In genomic region chr7:4532005-4532729, GRCm38 (mm10) we compare ENCODE assay signal across 8 mouse cellular contexts. TPM values are rescaled to one million over a fixed set of nuclear protein-coding genes. Genes with fewer than 3 reads are reported as not detected.
DNase-seq lines count a peak whose midpoint lies in the region; ATAC-seq and TF ChIP-seq lines count a peak whose summit lies in the region.

Gene Dnaaf3, minus strand, starts transcription at chr7:4532453.

- peak; percentile 62 for ATAC-seq in forebrain, postnatal 0 days
- ATAC-seq in hindbrain, embryonic 15.5 days (ENCODE audit: low FRiP score, low read depth), result peak; percentile 79
- ATAC-seq in midbrain, embryonic 16.5 days, result peak; percentile 47

- H3K4me2 ChIP-seq in forebrain, postnatal 0 days (ENCODE audit: low read depth), result peak within 1 kb of the TSS; percentile 38
- H3K4me2 ChIP-seq in hindbrain, embryonic 15.5 days, result peak within 1 kb of the TSS; percentile 47
- peak within 1 kb of the TSS; percentile 32 for H3K4me2 ChIP-seq in midbrain, embryonic 16.5 days (ENCODE audit: low read length)

- no peaks in the 10 kb centered on the region; the same call in 1 of the 2 replicates for H3K4me1 ChIP-seq in thymus, adult 2 months (replicated peaks; ENCODE audit: control insufficient read depth, insufficient read depth, low read length)
- H3K4me1 ChIP-seq in forebrain, postnatal 0 days (ENCODE audit: insufficient read depth), result no peaks in the 10 kb centered on the region
- peaks cover 5% of the 10 kb centered on the region; the same call in 1 of the 2 replicates for H3K4me1 ChIP-seq in hindbrain, embryonic 15.5 days (replicated peaks)
- H3K4me1 ChIP-seq in liver, adult 2 months (ENCODE audit: control insufficient read depth, insufficient read depth, low read length), result no peaks in the 10 kb centered on the region
- H3K4me1 ChIP-seq in midbrain, embryonic 16.5 days (ENCODE audit: control insufficient read depth, insufficient read depth, low read length), result peaks cover 5% of the 10 kb centered on the region

- no peak for DNase-seq in thymus, adult 2 months
- DNase-seq in thymus, postnatal 14 days, result no peak
- DNase-seq in forebrain, postnatal 0 days, result peak; percentile 41
- peak; percentile 78 for DNase-seq in liver, adult 2 months (ENCODE audit: extremely low read depth, low read depth, low spot score)
- DNase-seq in frontal cortex, postnatal 14 days (ENCODE audit: low spot score in 2 of 2), result no peak
- no peak for DNase-seq in cerebellum, adult 18-20 months

- no peak within 1 kb of the TSS for H3K27ac ChIP-seq in thymus, adult 2 months (ENCODE audit: control insufficient read depth, insufficient read depth, low read length)
- H3K27ac ChIP-seq in forebrain, postnatal 0 days (ENCODE audit: low read depth, low read length), result no peak within 1 kb of the TSS
- no peak within 1 kb of the TSS for H3K27ac ChIP-seq in hindbrain, embryonic 15.5 days (replicated peaks)
- H3K27ac ChIP-seq in liver, adult 2 months (replicated peaks; ENCODE audit: insufficient read depth, low read depth, low read length), result no peak within 1 kb of the TSS
- H3K27ac ChIP-seq in midbrain, embryonic 16.5 days (ENCODE audit: low read length), result no peak within 1 kb of the TSS

- H3K36me3 ChIP-seq in thymus, adult 2 months (ENCODE audit: control insufficient read depth, insufficient read depth, low read length), result no peaks in the 10 kb centered on the region
- H3K36me3 ChIP-seq in forebrain, postnatal 0 days (ENCODE audit: insufficient read depth), result no peaks in the 10 kb centered on the region
- H3K36me3 ChIP-seq in hindbrain, embryonic 15.5 days, result no peaks in the 10 kb centered on the region
- no peaks in the 10 kb centered on the region for H3K36me3 ChIP-seq in liver, adult 2 months (ENCODE audit: control insufficient read depth, insufficient read depth, low read length)
- H3K36me3 ChIP-seq in midbrain, embryonic 16.5 days (ENCODE audit: control insufficient read depth, insufficient read depth, low read length), result no peaks in the 10 kb centered on the region

- H3K79me2 ChIP-seq in liver, adult 2 months (ENCODE audit: control insufficient read depth, insufficient read depth, low read length), result no peaks in the 10 kb centered on the region

- TF ChIP-seq CTCF in thymus, adult 2 months (IDR thresholded peaks at IDR 0.05; ENCODE audit: borderline replicate concordance, control insufficient read depth, extremely low read depth, insufficient read depth, low read length, poor library complexity), result no peak
- no peak for TF ChIP-seq CTCF in forebrain, postnatal 0 days (IDR thresholded peaks at IDR 0.05; ENCODE audit: low read depth)
- TF ChIP-seq CTCF in liver, adult 2 months (IDR thresholded peaks at IDR 0.05; ENCODE audit: low read depth, low read length), result no peak

- H3K27me3 ChIP-seq in thymus, adult 2 months (ENCODE audit: control insufficient read depth, insufficient read depth, low read length), result peaks cover 5% of the 10 kb centered on the region
- no peaks in the 10 kb centered on the region for H3K27me3 ChIP-seq in forebrain, postnatal 0 days (ENCODE audit: insufficient read depth, low read length)
- peaks cover 10% of the 10 kb centered on the region; the same call in 1 of the 2 replicates for H3K27me3 ChIP-seq in hindbrain, embryonic 15.5 days
- no peaks in the 10 kb centered on the region for H3K27me3 ChIP-seq in liver, adult 2 months (ENCODE audit: control insufficient read depth, insufficient read depth, low read length)
- peaks cover 7% of the 10 kb centered on the region for H3K27me3 ChIP-seq in midbrain, embryonic 16.5 days (ENCODE audit: control insufficient read depth, insufficient read depth, low read depth, low read length)

- TF ChIP-seq POLR2A in thymus, adult 2 months (IDR thresholded peaks at IDR 0.05; ENCODE audit: control insufficient read depth, extremely low read depth, insufficient read depth, low read length, poor library complexity), result no peak
- no peak for TF ChIP-seq POLR2A in liver, adult 2 months (IDR thresholded peaks at IDR 0.05; ENCODE audit: extremely low read depth, insufficient read depth, low read length)

- no peak within 1 kb of the TSS for H3K9ac ChIP-seq in forebrain, postnatal 0 days
- no peak within 1 kb of the TSS for H3K9ac ChIP-seq in hindbrain, embryonic 15.5 days
- no peak within 1 kb of the TSS for H3K9ac ChIP-seq in liver, adult 2 months (ENCODE audit: low read depth, low read length)
- H3K9ac ChIP-seq in midbrain, embryonic 16.5 days (ENCODE audit: low read depth, low read length), result no peak within 1 kb of the TSS; the same call in 1 of the 2 replicates

- no peaks in the 10 kb centered on the region for H3K9me3 ChIP-seq in forebrain, postnatal 0 days (ENCODE audit: low read length)
- H3K9me3 ChIP-seq in hindbrain, embryonic 15.5 days, result no peaks in the 10 kb centered on the region
- no peaks in the 10 kb centered on the region for H3K9me3 ChIP-seq in midbrain, embryonic 16.5 days (replicated peaks; ENCODE audit: control insufficient read depth, low read length, poor library complexity, severe bottlenecking)

- H3K4me3 ChIP-seq in thymus, adult 2 months (ENCODE audit: control insufficient read depth, insufficient read depth, low read length), result peak within 1 kb of the TSS; percentile 9; the same call in 1 of the 2 replicates
- H3K4me3 ChIP-seq in forebrain, postnatal 0 days (ENCODE audit: low read depth, low read length), result peak within 1 kb of the TSS; percentile 18; the same call in 1 of the 2 replicates
- peak within 1 kb of the TSS; percentile 29 for H3K4me3 ChIP-seq in hindbrain, embryonic 15.5 days
- H3K4me3 ChIP-seq in liver, adult 2 months (ENCODE audit: insufficient read depth, low read depth, low read length), result peak within 1 kb of the TSS; percentile 6; the same call in 1 of the 2 replicates
- H3K4me3 ChIP-seq in midbrain, embryonic 16.5 days (ENCODE audit: low read depth, low read length), result peak within 1 kb of the TSS; percentile 14; the same call in 1 of the 2 replicates

- WGBS in thymus, adult 2 months, result 15% methylated on average over 28 of the region's 28 CpGs
- WGBS in forebrain, postnatal 0 days, result 7% methylated on average over 28 of the region's 28 CpGs
- 4% methylated on average over 28 of the region's 28 CpGs for WGBS in hindbrain, embryonic 15.5 days
- WGBS in liver, adult 2 months, result 5% methylated on average over 28 of the region's 28 CpGs
- WGBS in midbrain, embryonic 16.5 days, result 3% methylated on average over 28 of the region's 28 CpGs

RNA-seq across cellular contexts. Expression of gene Dnaaf3, which starts in this region (rescaled TPM):
- polyA plus RNA-seq in thymus, adult 2 months (2012; rRNA removed), result 8.3 and 9.8 TPM in 2 replicates
- 0.62 and 2.2 TPM in 2 replicates for total RNA-seq in forebrain, postnatal 0 days (2014; rRNA removed)
- 1.3 and 2.0 TPM in 2 replicates for polyA plus RNA-seq in forebrain, postnatal 0 days (2015; fragmentation: Nextera tagmentation; extraction: Ambion mirVana)
- polyA plus RNA-seq in hindbrain, embryonic 15.5 days (2015; fragmentation: Nextera tagmentation; extraction: Ambion mirVana), result 2.8 and 3.6 TPM in 2 replicates
- total RNA-seq in liver, adult 2 months (2014; rRNA removed), result 0.09 TPM in 1 of 2 replicates, not detected in the other
- 0.24 and 0.44 TPM in 2 replicates for polyA plus RNA-seq in liver, adult 2 months (2012; rRNA removed)
- 2.2 and 2.4 TPM in 2 replicates for polyA plus RNA-seq in midbrain, embryonic 16.5 days (2015; fragmentation: Nextera tagmentation; extraction: Ambion mirVana)

Comparison
In these comparisons a context has a peak if more than half of its experiments do, and no peak if none do; other contexts are left out.
1. Peak in DNase-seq and H3K4me3 ChIP-seq in liver, adult 2 months; RNA of the gene not detected or under 1 TPM.